Mouse (Mus musculus): ENCODE measurements at regions not wholly inside any gene's neighbourhood (a gene's known extent, or its start where the extent isn't known, plus 50 kb on each side); places are given as distances from the start of the nearest gene placed in this dataset.

DNA sequence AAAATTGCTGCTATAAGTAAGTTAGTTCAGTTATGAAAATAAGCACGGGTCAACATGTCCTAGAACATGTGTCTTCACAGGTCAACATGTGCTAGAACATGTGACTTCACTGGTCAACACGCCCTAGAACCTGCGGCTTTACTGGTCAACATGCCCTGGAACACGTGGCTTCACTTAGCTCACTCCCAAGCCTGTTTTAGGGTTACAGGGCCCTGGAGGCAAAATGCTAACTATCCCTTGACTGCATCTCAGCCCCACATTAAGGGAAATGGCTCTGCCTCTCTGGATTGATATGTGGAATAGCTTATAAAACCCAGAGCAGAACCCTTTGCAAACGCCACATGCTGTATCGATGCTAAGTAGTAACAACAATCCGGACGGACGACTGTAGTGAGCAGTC, 67.8 kb downstream of the Nkx6-1 start:
- Histone ChIP-seq H3K4me1 (replicated peaks; ENCODE audit: control insufficient read depth, insufficient read depth, low read length) (no peaks in the 10 kb centered on the region), H3K36me3 (ENCODE audit: control insufficient read depth, insufficient read depth) (no peaks in the 10 kb centered on the region), H3K27ac (ENCODE audit: low read depth, low read length) (no peak overlapping the region), H3K4me3 (ENCODE audit: low read depth, low read length) (no peak overlapping the region), H3K9ac (ENCODE audit: low read depth, low read length) (no peak overlapping the region), H3K27me3 (replicated peaks; ENCODE audit: control insufficient read depth, insufficient read depth, low read length) (no peaks in the 10 kb centered on the region), H3K4me2 (replicated peaks; ENCODE audit: low read depth) (no peak overlapping the region), H3K9me3 (ENCODE audit: control insufficient read depth) (no peaks in the 10 kb centered on the region)
- WGBS = 91% methylated on average over 9 of the region's 9 CpGs
- ATAC-seq = no peak
- no peak for TF ChIP-seq CTCF (IDR thresholded peaks at IDR 0.05; ENCODE audit: low read depth)

DNA sequence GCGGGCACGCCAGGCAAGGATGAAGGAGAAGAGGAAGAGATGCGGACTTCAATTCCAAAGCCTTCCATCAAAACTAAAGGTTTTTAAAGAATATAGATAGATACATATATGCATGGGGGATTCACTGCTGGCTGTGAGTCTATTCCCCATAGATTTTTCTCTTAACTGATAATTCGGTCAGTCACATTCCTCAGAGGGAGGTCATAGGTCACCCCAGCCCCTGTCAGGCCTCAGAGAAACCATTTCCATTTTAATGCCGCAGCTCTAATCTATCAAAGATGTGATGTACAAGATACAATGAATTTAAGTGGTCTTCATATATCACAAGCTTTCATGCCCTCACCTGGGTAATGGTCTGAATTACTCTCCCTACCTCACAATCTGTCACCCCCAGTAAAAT, 73.6 kb downstream of the Nkx6-1 start:
- Histone ChIP-seq H3K4me1 (replicated peaks; ENCODE audit: control insufficient read depth, insufficient read depth, low read length) (no peaks in the 10 kb centered on the region), H3K27ac (ENCODE audit: low read depth, low read length) (no peak overlapping the region), H3K9ac (ENCODE audit: low read depth, low read length) (no peak overlapping the region), H3K9me3 (ENCODE audit: control insufficient read depth) (no peaks in the 10 kb centered on the region), H3K4me3 (ENCODE audit: low read depth, low read length) (no peak overlapping the region), H3K27me3 (replicated peaks; ENCODE audit: control insufficient read depth, insufficient read depth, low read length) (no peaks in the 10 kb centered on the region), H3K36me3 (ENCODE audit: control insufficient read depth, insufficient read depth) (no peaks in the 10 kb centered on the region), H3K4me2 (replicated peaks; ENCODE audit: low read depth) (no peak overlapping the region)
- WGBS = 83% methylated on average over 5 of the region's 5 CpGs
- TF ChIP-seq CTCF (IDR thresholded peaks at IDR 0.05; ENCODE audit: low read depth) = no peak
- ATAC-seq = no peak

DNA sequence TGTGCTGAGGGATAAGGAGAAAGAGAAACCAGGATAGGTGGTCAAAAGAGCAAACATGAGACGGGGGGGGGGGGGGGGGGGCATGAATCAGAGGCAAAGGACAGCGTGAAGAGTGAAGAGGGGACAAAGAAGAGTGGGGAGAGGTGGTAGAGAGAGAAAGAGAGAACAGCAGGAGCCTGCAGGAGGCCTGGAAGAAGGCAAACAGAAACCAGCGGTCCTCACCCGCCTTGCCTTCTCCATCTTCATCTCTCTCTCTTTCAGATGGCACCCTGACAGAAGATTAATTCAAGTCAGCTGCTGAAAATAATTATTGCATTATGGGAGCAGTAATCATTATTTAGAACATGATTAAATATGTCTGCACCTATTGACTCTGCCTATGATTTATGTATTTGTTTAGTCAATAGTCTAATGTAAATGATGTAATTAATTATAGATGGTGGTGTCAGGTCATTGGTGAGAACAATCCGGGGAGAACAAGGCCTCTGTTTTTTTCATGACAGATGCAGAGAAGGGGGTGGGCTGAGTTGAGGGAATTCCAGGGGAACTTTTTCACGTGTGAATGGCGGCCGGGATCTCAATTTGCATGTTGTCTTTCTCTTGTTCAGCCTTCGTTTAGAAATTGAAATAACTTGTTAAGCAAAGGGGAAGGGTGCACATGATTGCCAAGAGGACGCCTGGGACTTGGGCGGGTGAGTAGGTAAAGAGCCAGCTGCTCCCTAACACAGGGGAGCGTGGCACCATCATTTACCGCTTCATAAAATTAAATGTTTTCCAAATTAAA, 74.3 kb downstream of the Nkx6-1 start:
- TF ChIP-seq CTCF (IDR thresholded peaks at IDR 0.05; ENCODE audit: low read depth) = no peak
- Histone ChIP-seq H3K4me3 (ENCODE audit: low read depth, low read length) (no peak overlapping the region), H3K27ac (ENCODE audit: low read depth, low read length) (no peak overlapping the region), H3K9me3 (ENCODE audit: control insufficient read depth) (no peaks in the 10 kb centered on the region), H3K27me3 (replicated peaks; ENCODE audit: control insufficient read depth, insufficient read depth, low read length) (no peaks in the 10 kb centered on the region), H3K4me1 (replicated peaks; ENCODE audit: control insufficient read depth, insufficient read depth, low read length) (no peaks in the 10 kb centered on the region), H3K36me3 (ENCODE audit: control insufficient read depth, insufficient read depth) (no peaks in the 10 kb centered on the region), H3K9ac (ENCODE audit: low read depth, low read length) (no peak overlapping the region), H3K4me2 (replicated peaks; ENCODE audit: low read depth) (no peak overlapping the region)
- no peak for ATAC-seq
- 59% methylated on average over 12 of the region's 13 CpGs for WGBS

DNA sequence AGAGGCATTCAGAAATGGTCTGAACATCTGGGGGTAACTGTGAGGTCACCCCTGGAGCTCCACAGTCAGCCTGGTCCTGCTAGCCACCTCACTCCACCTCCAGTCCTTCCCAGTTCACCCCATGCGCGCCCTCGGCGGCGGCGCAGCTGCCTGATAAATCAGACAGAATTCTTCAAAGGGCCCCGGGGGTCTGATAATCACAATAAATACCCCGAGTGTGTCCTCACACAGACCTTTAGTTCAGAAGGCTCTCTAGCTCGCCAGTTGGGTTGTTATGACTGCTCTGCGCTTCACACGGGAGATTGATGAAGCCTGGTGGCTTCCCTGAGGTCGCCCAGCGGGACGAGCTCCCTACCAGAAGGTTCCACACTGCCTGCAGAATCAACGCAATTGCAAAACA, 91.8 kb downstream of the Nkx6-1 start:
- WGBS = 70% methylated on average over 15 of the region's 15 CpGs
- no peak overlapping the region for H3K9ac ChIP-seq (ENCODE audit: low read depth, low read length)
- H3K4me2 ChIP-seq (replicated peaks; ENCODE audit: low read depth) = no peak overlapping the region
- H3K27me3 ChIP-seq (replicated peaks; ENCODE audit: control insufficient read depth, insufficient read depth, low read length) = no peaks in the 10 kb centered on the region
- no peak for TF ChIP-seq CTCF (IDR thresholded peaks at IDR 0.05; ENCODE audit: low read depth)
- no peaks in the 10 kb centered on the region for H3K4me1 ChIP-seq (replicated peaks; ENCODE audit: control insufficient read depth, insufficient read depth, low read length)
- no peak overlapping the region for H3K27ac ChIP-seq (ENCODE audit: low read depth, low read length)
- no peak overlapping the region for H3K4me3 ChIP-seq (ENCODE audit: low read depth, low read length)
- H3K9me3 ChIP-seq (ENCODE audit: control insufficient read depth) = no peaks in the 10 kb centered on the region
- ATAC-seq = no peak
- no peaks in the 10 kb centered on the region for H3K36me3 ChIP-seq (ENCODE audit: control insufficient read depth, insufficient read depth)

DNA sequence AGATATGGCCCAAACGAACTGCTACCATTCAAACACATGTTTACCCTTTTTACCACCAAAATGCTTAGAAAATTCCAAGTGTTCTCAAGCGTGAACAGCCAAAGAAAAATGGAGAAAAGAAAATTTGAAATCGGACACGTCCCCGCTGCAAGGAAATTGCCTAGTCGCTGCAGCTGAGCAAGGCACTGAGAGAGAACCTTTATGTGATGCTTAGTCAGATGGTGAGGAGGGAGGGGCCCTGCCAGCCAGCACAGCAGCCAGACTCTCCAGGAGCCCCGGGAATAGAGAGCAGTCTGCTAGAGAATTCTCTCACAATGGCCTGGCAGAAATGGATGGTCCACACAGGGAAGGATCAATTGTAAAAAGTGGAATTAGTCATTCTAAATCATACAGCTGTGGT, 99.0 kb downstream of the Nkx6-1 start:
- no peaks in the 10 kb centered on the region for H3K4me1 ChIP-seq (replicated peaks; ENCODE audit: control insufficient read depth, insufficient read depth, low read length)
- H3K9ac ChIP-seq (ENCODE audit: low read depth, low read length) = no peak overlapping the region
- no peak for TF ChIP-seq CTCF (IDR thresholded peaks at IDR 0.05; ENCODE audit: low read depth)
- no peaks in the 10 kb centered on the region for H3K9me3 ChIP-seq (ENCODE audit: control insufficient read depth)
- H3K36me3 ChIP-seq (ENCODE audit: control insufficient read depth, insufficient read depth) = no peaks in the 10 kb centered on the region
- no peak for ATAC-seq
- H3K27me3 ChIP-seq (replicated peaks; ENCODE audit: control insufficient read depth, insufficient read depth, low read length) = no peaks in the 10 kb centered on the region
- 51% methylated on average over 7 of the region's 7 CpGs for WGBS
- no peak overlapping the region for H3K4me3 ChIP-seq (ENCODE audit: low read depth, low read length)
- H3K4me2 ChIP-seq (replicated peaks; ENCODE audit: low read depth) = no peak overlapping the region
- H3K27ac ChIP-seq (ENCODE audit: low read depth, low read length) = no peak overlapping the region

DNA sequence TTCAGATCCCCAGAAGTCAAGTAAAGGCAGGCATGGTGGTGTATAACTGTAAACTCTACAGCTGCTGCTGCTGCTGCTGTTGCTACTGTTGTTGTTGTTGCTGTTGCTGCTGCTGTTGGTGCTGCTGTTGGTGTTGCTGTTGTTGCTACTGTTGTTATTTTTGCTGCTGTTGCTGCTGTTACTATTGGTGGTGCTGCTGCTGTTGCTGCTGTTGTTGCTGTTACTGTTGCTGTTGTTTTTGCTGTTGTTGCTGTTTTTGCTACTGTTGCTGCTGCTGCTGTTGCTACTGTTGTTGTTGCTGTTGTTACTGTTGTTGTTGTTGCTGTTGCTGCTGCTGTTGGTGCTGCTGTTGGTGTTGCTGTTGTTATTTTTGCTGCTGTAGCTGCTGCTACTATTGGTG, 104.4 kb downstream of the Nkx6-1 start:
- Histone ChIP-seq H3K4me3 (ENCODE audit: low read depth, low read length) (no peak overlapping the region), H3K9ac (ENCODE audit: low read depth, low read length) (no peak overlapping the region), H3K27ac (ENCODE audit: low read depth, low read length) (no peak overlapping the region), H3K4me1 (replicated peaks; ENCODE audit: control insufficient read depth, insufficient read depth, low read length) (no peaks in the 10 kb centered on the region), H3K27me3 (replicated peaks; ENCODE audit: control insufficient read depth, insufficient read depth, low read length) (no peaks in the 10 kb centered on the region), H3K9me3 (ENCODE audit: control insufficient read depth) (no peaks in the 10 kb centered on the region), H3K36me3 (ENCODE audit: control insufficient read depth, insufficient read depth) (no peaks in the 10 kb centered on the region), H3K4me2 (replicated peaks; ENCODE audit: low read depth) (no peak overlapping the region)
- ATAC-seq = no peak
- no peak for TF ChIP-seq CTCF (IDR thresholded peaks at IDR 0.05; ENCODE audit: low read depth)

Measured in intestine, postnatal 0 days (tissue).